Mouse (Mus musculus) heart, embryonic 11.5 days (tissue): ENCODE measurements at regions not wholly inside any gene's neighbourhood (a gene's known extent, or its start where the extent isn't known, plus 50 kb on each side); places are given as distances from the start of the nearest gene placed in this dataset.

Experiments used
- ATAC-seq: fragments of 200-750 bp; cut with Nextera tagmentation; replicated peaks from 2 replicates; pipeline ENCODE4 v1.8.0; 2017; ENCODE audit warnings: moderate library complexity; ENCODE audit not compliant: insufficient number of reproducible peaks, low FRiP score, low TSS enrichment
- H3K27ac ChIP-seq: fragments of 300-500 bp; sonication (generic); 2 replicates; pipeline ENCODE4 v1.5.1; 2014; ENCODE audit warnings: mild to moderate bottlenecking, low read depth, low read length
- H3K27me3 ChIP-seq: fragments of 300-500 bp; sonication (generic); 2 replicates; pipeline ENCODE4 v1.6.1; 2014; ENCODE audit warnings: mild to moderate bottlenecking, low read length, mixed read lengths; ENCODE audit not compliant: control insufficient read depth, insufficient read depth
- H3K36me3 ChIP-seq: fragments of 300-500 bp; sonication (generic); 2 replicates; pipeline ENCODE4 v1.6.1; 2014; ENCODE audit warnings: mild to moderate bottlenecking, low read length, moderate library complexity, mixed read lengths; ENCODE audit not compliant: control insufficient read depth, insufficient read depth
- H3K4me1 ChIP-seq: fragments of 300-500 bp; sonication (generic); 2 replicates; pipeline ENCODE4 v1.6.1; 2014; ENCODE audit warnings: low read length; ENCODE audit not compliant: control insufficient read depth, insufficient read depth
- H3K4me2 ChIP-seq: fragments of 300-500 bp; sonication (generic); 2 replicates; pipeline ENCODE4 v1.6.1; 2014; ENCODE audit warnings: mild to moderate bottlenecking, moderate library complexity
- H3K4me3 ChIP-seq: fragments of 300-500 bp; sonication (generic); 2 replicates; pipeline ENCODE4 v1.5.1; 2014; ENCODE audit warnings: low read depth, low read length
- H3K9ac ChIP-seq: fragments of 300-500 bp; sonication (generic); 2 replicates; pipeline ENCODE4 v1.6.1; 2014; ENCODE audit warnings: mild to moderate bottlenecking, low read depth, low read length, moderate library complexity
- H3K9me3 ChIP-seq: fragments of 300-500 bp; sonication (generic); replicated peaks from 2 replicates; pipeline ENCODE4 v1.6.1; 2016; ENCODE audit warnings: low read length; ENCODE audit not compliant: control insufficient read depth
- WGBS: fragments of 180-500 bp; shearing (Covaris S2); extraction: QIAGEN DNeasy Blood & Tissue Kit; methylation state at CpG from one replicate; pipeline ENCODE4 v1.1.7; 2014; ENCODE audit not compliant: insufficient replicate concordance; 5-methylcytosine and 5-hydroxymethylcytosine counted together

DNA sequence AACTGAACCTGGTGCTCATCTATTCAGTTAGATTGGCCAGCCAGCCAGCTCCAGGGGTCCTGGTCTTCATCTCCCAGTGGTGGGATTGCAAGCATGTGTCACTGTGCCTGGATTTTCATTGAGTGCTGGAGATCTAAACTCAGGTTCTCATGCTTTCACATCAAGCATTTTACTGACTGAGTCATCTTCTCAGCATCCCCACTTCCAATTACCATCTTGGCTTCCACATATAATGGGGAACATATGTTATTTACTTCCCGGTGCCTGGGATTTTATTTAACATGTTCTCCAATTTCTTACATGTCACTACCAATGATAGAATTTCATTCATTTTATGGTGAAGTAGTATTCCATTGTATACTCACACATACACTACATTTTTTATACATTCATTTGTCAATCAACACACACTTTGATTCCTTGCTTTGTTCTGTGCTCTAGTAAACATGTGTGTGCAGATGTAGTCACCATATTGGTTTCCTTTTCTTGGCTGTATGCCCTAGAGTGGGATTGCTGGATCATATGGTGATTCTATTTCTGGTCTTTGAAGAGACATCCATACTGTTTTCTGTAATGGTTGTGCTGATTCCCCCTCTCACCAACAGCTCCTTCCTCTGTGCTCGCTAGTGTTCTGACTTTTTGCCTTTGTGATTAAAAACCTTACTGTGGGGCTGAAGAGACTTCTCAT, 986.0 kb downstream of the Synb start:
- no peaks in the 10 kb centered on the region for H3K9me3 ChIP-seq
- WGBS: 87% methylated on average over 2 of the region's 2 CpGs

DNA sequence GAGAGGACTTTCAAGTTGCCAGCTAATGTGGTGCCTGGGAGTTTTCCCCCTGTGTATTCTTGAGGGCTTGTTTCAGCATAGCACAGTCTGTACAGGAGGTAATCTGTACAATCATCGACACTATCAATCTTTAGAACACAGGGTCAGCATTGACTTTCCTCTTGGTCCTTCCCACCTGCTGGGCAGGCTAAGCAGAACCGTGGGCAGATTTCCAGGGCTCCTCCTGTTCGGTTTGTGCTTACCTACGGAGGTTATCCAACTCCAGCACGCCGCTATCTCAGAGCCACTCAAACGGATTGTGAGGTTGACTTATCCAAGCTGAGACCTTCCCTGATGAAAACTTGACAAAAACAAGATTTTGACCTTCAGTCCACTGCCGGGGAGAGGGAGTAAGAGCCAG, 988.9 kb downstream of the Synb start:
- no peaks in the 10 kb centered on the region for H3K9me3 ChIP-seq

More for the DNA sequence above, 986.0 kb downstream of the Synb start:
- Histone ChIP-seq H3K9ac (no peak overlapping the region), H3K4me1 (peaks cover 6% of the 10 kb centered on the region), H3K27me3 (no peaks in the 10 kb centered on the region), H3K36me3 (no peaks in the 10 kb centered on the region), H3K4me3 (no peak overlapping the region), H3K4me2 (no peak overlapping the region), H3K27ac (no peak overlapping the region)
- ATAC-seq: no peak

DNA sequence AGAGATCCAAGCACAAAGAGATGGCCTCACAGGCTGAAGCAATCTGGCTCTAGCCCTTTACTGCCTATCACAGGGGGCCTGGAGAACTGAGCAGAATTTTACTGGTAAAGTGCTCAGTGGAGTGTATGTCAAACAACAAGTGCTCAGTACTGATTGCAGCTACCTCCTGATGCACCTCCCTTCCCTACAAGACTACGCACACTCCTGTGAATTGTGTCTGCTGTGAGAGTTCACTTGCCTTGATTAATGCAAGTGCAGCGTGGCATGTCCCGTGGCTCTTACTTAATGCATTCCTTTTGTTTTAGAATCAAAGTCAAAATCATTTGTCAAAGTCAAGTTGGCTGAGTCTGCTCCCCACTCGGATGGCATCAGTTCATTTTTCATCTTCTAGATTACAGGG, 992.4 kb downstream of the Synb start:
- no peak overlapping the region for H3K4me3 ChIP-seq
- H3K36me3 ChIP-seq: no peaks in the 10 kb centered on the region
- H3K9ac ChIP-seq: no peak overlapping the region
- 68% methylated on average over 4 of the region's 4 CpGs for WGBS
- peaks cover 6% of the 10 kb centered on the region for H3K4me1 ChIP-seq
- H3K27ac ChIP-seq: no peak overlapping the region
- no peak for ATAC-seq
- H3K27me3 ChIP-seq: no peaks in the 10 kb centered on the region
- no peak overlapping the region for H3K4me2 ChIP-seq
- H3K9me3 ChIP-seq: no peaks in the 10 kb centered on the region

More for the DNA sequence above, 988.9 kb downstream of the Synb start:
- H3K27ac ChIP-seq: no peak overlapping the region
- H3K4me1 ChIP-seq: peaks cover 6% of the 10 kb centered on the region
- WGBS: 45% methylated on average over 8 of the region's 8 CpGs
- H3K9ac ChIP-seq: no peak overlapping the region
- no peaks in the 10 kb centered on the region for H3K27me3 ChIP-seq
- no peak overlapping the region for H3K4me2 ChIP-seq
- no peak for ATAC-seq
- H3K36me3 ChIP-seq: no peaks in the 10 kb centered on the region
- no peak overlapping the region for H3K4me3 ChIP-seq

DNA sequence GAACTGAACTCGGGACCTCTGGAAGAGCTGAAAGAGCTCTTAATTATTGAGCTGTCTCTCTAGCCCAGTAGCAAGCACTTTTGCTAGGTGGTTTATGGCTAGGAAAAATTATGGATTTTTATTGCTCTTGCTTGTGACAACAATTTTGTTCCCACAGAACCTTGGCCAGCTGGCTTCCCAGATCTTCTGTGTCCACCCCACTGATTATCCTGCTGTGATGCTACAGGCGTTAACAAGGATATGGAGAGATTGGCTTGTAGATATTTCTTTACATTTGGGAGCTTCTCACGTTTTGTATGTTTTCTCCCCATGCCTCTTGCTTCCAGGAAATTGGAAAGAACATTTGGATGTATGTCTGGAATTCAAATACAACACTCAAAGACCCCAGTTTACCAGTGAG, 1008.6 kb downstream of the Synb start:
- H3K27me3 ChIP-seq: no peaks in the 10 kb centered on the region
- no peaks in the 10 kb centered on the region for H3K4me1 ChIP-seq
- H3K4me3 ChIP-seq: no peak overlapping the region
- 72% methylated on average over 3 of the region's 3 CpGs for WGBS
- H3K9me3 ChIP-seq: no peaks in the 10 kb centered on the region
- no peak overlapping the region for H3K9ac ChIP-seq
- H3K4me2 ChIP-seq: no peak overlapping the region
- no peak for ATAC-seq
- no peaks in the 10 kb centered on the region for H3K36me3 ChIP-seq
- no peak overlapping the region for H3K27ac ChIP-seq

DNA sequence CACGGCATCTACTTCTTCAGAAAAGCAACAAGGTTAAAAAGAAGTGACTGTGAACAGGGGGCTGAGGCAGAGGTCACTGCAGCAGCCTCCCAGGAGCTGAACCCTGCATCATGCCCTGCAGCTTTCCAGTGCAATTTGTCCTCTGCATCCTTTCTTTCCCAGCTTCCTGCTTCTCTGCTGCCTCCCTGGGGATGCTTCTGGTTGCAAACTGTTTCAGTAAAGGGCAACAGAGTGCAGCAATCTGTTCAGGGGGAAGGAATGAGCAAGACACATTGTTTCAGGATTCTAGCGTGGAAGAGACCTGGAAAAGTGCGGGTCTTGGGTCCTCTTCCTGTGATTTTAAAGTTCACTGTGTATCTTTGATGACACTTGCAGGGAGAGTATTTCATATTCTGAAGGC, 1032.7 kb downstream of the Synb start:
- WGBS: 70% methylated on average over 3 of the region's 3 CpGs
- no peak for ATAC-seq
- no peak overlapping the region for H3K4me2 ChIP-seq
- H3K27ac ChIP-seq: no peak overlapping the region
- H3K9ac ChIP-seq: no peak overlapping the region
- no peaks in the 10 kb centered on the region for H3K9me3 ChIP-seq
- no peaks in the 10 kb centered on the region for H3K4me1 ChIP-seq
- no peak overlapping the region for H3K4me3 ChIP-seq
- H3K27me3 ChIP-seq: no peaks in the 10 kb centered on the region
- H3K36me3 ChIP-seq: no peaks in the 10 kb centered on the region

DNA sequence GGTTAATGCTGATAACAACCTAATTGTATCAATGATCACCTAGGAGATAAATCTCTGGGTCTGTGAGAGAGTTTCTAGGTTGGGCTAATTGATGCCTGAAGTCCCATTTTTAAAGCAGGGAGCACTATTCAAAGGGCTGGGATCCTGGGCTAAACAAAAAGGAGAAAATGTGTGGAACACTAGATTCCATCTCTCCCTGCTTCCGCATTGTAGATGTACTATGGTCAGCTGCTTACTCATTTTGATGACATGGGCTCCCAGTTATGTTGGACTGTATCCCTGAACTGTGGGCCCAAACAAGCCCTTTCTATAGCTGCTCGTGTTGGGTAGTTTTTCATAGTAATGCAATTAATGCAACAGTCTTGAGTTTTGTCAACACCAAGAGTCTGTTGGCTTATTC, 1047.1 kb downstream of the Synb start:
- 74% methylated on average over 2 of the region's 2 CpGs for WGBS
- Histone ChIP-seq H3K4me1 (no peaks in the 10 kb centered on the region), H3K9ac (no peak overlapping the region), H3K27me3 (no peaks in the 10 kb centered on the region), H3K27ac (no peak overlapping the region), H3K4me2 (no peak overlapping the region), H3K36me3 (no peaks in the 10 kb centered on the region), H3K4me3 (no peak overlapping the region), H3K9me3 (no peaks in the 10 kb centered on the region)
- ATAC-seq: no peak

DNA sequence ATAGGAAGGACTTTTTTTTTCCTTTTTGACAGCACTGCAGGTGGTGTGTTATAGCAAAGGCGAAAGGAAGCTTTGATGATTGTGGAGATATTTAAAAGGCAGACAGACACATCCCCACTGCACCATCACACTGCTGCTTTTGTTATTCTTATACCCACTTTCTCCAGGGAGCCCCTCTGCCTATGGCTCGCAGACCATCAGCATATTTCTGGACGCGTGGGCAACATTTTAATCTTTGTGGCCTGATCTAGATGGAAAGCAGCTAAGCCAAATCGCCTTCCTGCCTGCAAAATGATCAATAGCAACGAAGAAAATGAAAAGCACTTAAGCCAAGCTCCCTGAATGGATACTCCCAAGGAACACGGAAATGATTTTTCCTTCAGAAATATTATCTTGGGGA, 1054.0 kb downstream of the Synb start:
- WGBS: 81% methylated on average over 7 of the region's 7 CpGs
- no peak for ATAC-seq
- Histone ChIP-seq H3K27ac (no peak overlapping the region), H3K27me3 (no peaks in the 10 kb centered on the region), H3K4me1 (no peaks in the 10 kb centered on the region), H3K36me3 (no peaks in the 10 kb centered on the region), H3K4me2 (no peak overlapping the region), H3K9ac (no peak overlapping the region), H3K9me3 (no peaks in the 10 kb centered on the region), H3K4me3 (no peak overlapping the region)

DNA sequence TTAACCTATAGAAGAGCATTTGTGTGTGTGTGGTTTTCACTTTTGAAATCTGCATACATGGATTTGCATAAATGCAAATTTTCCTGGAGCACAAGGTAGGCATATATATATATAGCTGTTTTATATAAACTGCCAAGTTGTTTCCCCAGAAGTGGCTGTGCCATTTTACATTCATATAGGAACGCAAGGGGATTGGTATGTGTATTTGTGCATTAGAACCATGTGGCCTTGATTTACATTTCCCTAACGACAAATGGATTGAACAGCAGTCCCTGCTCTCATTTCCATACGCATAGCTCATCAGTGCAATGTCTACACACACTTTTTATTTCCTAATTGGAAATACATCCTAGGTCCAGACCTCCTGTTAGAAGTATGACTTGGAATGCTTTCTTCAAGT, 1069.9 kb downstream of the Synb start:
- 80% methylated on average over 3 of the region's 3 CpGs for WGBS
- Histone ChIP-seq H3K4me2 (no peak overlapping the region), H3K36me3 (no peaks in the 10 kb centered on the region), H3K4me1 (peaks cover 2% of the 10 kb centered on the region; the same call in 1 of the 2 replicates), H3K4me3 (no peak overlapping the region), H3K9ac (no peak overlapping the region), H3K27ac (no peak overlapping the region), H3K9me3 (no peaks in the 10 kb centered on the region), H3K27me3 (no peaks in the 10 kb centered on the region)
- no peak for ATAC-seq

DNA sequence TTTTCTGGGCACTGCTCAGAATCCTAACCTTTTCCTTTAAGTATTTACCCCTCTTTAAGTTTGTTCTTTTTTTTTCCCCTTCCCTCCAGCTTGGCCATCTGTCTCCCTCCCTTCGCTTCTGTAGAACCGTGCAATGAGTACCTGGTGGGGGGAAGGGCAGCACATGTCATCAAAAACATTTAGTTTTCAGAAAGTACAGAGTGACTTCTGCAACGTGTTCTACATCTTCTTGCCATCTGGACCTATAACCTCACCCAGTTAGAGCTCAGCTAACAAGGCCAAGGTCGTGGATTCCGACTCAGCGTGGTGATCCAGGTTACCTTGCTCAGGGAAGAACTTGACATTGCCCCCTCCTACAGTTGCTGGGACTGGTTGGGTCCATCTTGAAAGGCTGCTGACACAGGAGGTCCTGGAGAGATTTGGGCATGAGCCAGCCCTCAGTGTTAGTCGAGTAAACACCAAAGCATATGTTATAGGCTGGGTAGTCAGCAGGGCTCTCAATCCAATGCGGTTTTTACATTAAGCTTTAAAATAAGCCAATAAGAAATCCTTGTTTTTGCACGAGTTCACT, 1075.0 kb downstream of the Synb start:
- Histone ChIP-seq H3K9me3 (no peaks in the 10 kb centered on the region), H3K36me3 (no peaks in the 10 kb centered on the region), H3K27me3 (no peaks in the 10 kb centered on the region), H3K4me1 (peaks cover 12% of the 10 kb centered on the region; the same call in 1 of the 2 replicates), H3K27ac (0 out of 2 replicates have a peak overlapping the region, but pooled peaks have one; percentile 41), H3K4me3 (no peak overlapping the region), H3K9ac (no peak overlapping the region), H3K4me2 (no peak overlapping the region)
- no peak for ATAC-seq
- WGBS: 66% methylated on average over 9 of the region's 9 CpGs
